Mouse (Mus musculus): Measurements from ENCODE around the gene Tcta.

GRCm38 (mm10) chr9:108344471-108344870, 38.5 kb upstream of the Tcta start:
- no peak for TF ChIP-seq CTCF (IDR thresholded peaks at IDR 0.05)
- TF ChIP-seq EP300 (IDR thresholded peaks at IDR 0.05) = no peak
